Mouse (Mus musculus): ENCODE measurements at regions not wholly inside any gene's neighbourhood (a gene's known extent, or its start where the extent isn't known, plus 50 kb on each side); places are given as distances from the start of the nearest gene placed in this dataset.

- no peak for ATAC-seq (replicated peaks; ENCODE audit: low read depth, poor library complexity, severe bottlenecking)
Observed at GRCm38 (mm10) chr8:8308253-8308652, 352.8 kb downstream of the Efnb2 start.

- no peak for ATAC-seq (replicated peaks; ENCODE audit: low read depth, poor library complexity, severe bottlenecking)
Observed at GRCm38 (mm10) chr8:8307487-8307886, 353.6 kb downstream of the Efnb2 start.

GRCm38 (mm10) chr8:8299965-8300767, 360.9 kb downstream of the Efnb2 start:
- ATAC-seq (replicated peaks; ENCODE audit: low read depth, poor library complexity, severe bottlenecking): no peak

GRCm38 (mm10) chr8:8292577-8293247, 368.3 kb downstream of the Efnb2 start:
- no peak for ATAC-seq (replicated peaks; ENCODE audit: low read depth, poor library complexity, severe bottlenecking)

GRCm38 (mm10) chr8:8285876-8286275, 375.2 kb downstream of the Efnb2 start:
- ATAC-seq (replicated peaks; ENCODE audit: low read depth, poor library complexity, severe bottlenecking): no peak

- ATAC-seq (replicated peaks; ENCODE audit: low read depth, poor library complexity, severe bottlenecking): no peak
Observed at GRCm38 (mm10) chr8:8274987-8275386, 386.1 kb downstream of the Efnb2 start.

GRCm38 (mm10) chr8:8274211-8274641, 386.8 kb downstream of the Efnb2 start:
- no peak for ATAC-seq (replicated peaks; ENCODE audit: low read depth, poor library complexity, severe bottlenecking)

- no peak for ATAC-seq (replicated peaks; ENCODE audit: low read depth, poor library complexity, severe bottlenecking)
Observed at GRCm38 (mm10) chr8:8258855-8259254, 402.2 kb downstream of the Efnb2 start.

GRCm38 (mm10) chr8:8258231-8258638, 402.8 kb downstream of the Efnb2 start:
- ATAC-seq (replicated peaks; ENCODE audit: low read depth, poor library complexity, severe bottlenecking): no peak

GRCm38 (mm10) chr8:8256327-8256726, 404.7 kb downstream of the Efnb2 start:
- ATAC-seq (replicated peaks; ENCODE audit: low read depth, poor library complexity, severe bottlenecking): no peak

GRCm38 (mm10) chr8:8254446-8254845, 406.6 kb downstream of the Efnb2 start:
- no peak for ATAC-seq (replicated peaks; ENCODE audit: low read depth, poor library complexity, severe bottlenecking)

- ATAC-seq (replicated peaks; ENCODE audit: low read depth, poor library complexity, severe bottlenecking): no peak
Observed at GRCm38 (mm10) chr8:8244599-8244998, 416.4 kb downstream of the Efnb2 start.

- no peak for ATAC-seq (replicated peaks; ENCODE audit: low read depth, poor library complexity, severe bottlenecking)
Observed at GRCm38 (mm10) chr8:8241755-8242501, 419.1 kb downstream of the Efnb2 start.

- ATAC-seq (replicated peaks; ENCODE audit: low read depth, poor library complexity, severe bottlenecking): no peak
Observed at GRCm38 (mm10) chr8:8241051-8241688, 419.9 kb downstream of the Efnb2 start.

GRCm38 (mm10) chr8:8239489-8239888, 421.6 kb downstream of the Efnb2 start:
- peak; percentile 100 for ATAC-seq (replicated peaks; ENCODE audit: low read depth, poor library complexity, severe bottlenecking)

- no peak for ATAC-seq (replicated peaks; ENCODE audit: low read depth, poor library complexity, severe bottlenecking)
Observed at GRCm38 (mm10) chr8:8238051-8238450, 423.0 kb downstream of the Efnb2 start.

GRCm38 (mm10) chr8:8233616-8234015, 427.4 kb downstream of the Efnb2 start:
- ATAC-seq (replicated peaks; ENCODE audit: low read depth, poor library complexity, severe bottlenecking): no peak

- no peak for ATAC-seq (replicated peaks; ENCODE audit: low read depth, poor library complexity, severe bottlenecking)
Observed at GRCm38 (mm10) chr8:8233156-8233555, 427.9 kb downstream of the Efnb2 start.

- no peak for ATAC-seq (replicated peaks; ENCODE audit: low read depth, poor library complexity, severe bottlenecking)
Observed at GRCm38 (mm10) chr8:8231996-8232632, 428.9 kb downstream of the Efnb2 start.

Data from common myeloid progenitor, adult 5-6 weeks (primary cell).